Mouse (Mus musculus) CH12.LX (cell line): ENCODE measurements around the gene Srgap1. TPM values are rescaled to one million over a fixed set of nuclear protein-coding genes. Genes with fewer than 3 reads are reported as not detected.

Source experiments
- DNase-seq: peaks from one replicate; pipeline ENCODE4 v3.0.0-alpha.2; 2013; ENCODE audit errors: extremely low read depth
- H3K27ac ChIP-seq: 2 replicates; pipeline ENCODE4 v1.5.1; 2012; ENCODE audit warnings: low read depth, mild to moderate bottlenecking, control low read depth, moderate library complexity; ENCODE audit not compliant: insufficient read depth
- H3K27me3 ChIP-seq: replicated peaks from 2 replicates; pipeline ENCODE3; 2012; ENCODE audit warnings: inconsistent platforms
- H3K36me3 ChIP-seq, 2 experiments: replicated peaks in 1 of 2; 2 replicates each; pipeline versions ENCODE3 to v1.6.1; 2012; ENCODE audit warnings: inconsistent platforms in 1 of 2, low read length in 1 of 2, mild to moderate bottlenecking in 1 of 2, mixed read lengths in 1 of 2, moderate library complexity in 1 of 2; ENCODE audit not compliant: control insufficient read depth in 1 of 2, insufficient read depth in 1 of 2
- H3K4me1 ChIP-seq, 2 experiments: 2 replicates each; pipeline ENCODE4 v1.6.1; 2012; ENCODE audit warnings: inconsistent platforms in 1 of 2, moderate library complexity in 1 of 2; ENCODE audit not compliant: insufficient read depth in 2 of 2, control insufficient read depth in 1 of 2
- H3K4me2 ChIP-seq: 2 replicates; pipeline ENCODE4 v1.6.1; 2012; ENCODE audit warnings: low read depth, mild to moderate bottlenecking, control low read depth; ENCODE audit not compliant: poor library complexity, insufficient read depth, severe bottlenecking
- H3K4me3 ChIP-seq, 3 experiments: fragments of 150-350 bp in 1 of 3; sonication (generic) in 1 of 3; replicated peaks in 1 of 3; 2 replicates each; pipeline versions ENCODE3 to v1.5.1; 2011 to 2012; ENCODE audit warnings: low read depth in 2 of 3, low read length in 2 of 3, mild to moderate bottlenecking in 2 of 3, moderate library complexity in 2 of 3, control low read depth in 1 of 3, improper control_type of control experiment in 1 of 3, inconsistent platforms in 1 of 3, mixed read lengths in 1 of 3; ENCODE audit not compliant: poor library complexity in 1 of 3
- H3K79me2 ChIP-seq: replicated peaks from 2 replicates; pipeline ENCODE4 v1.6.1; 2012; ENCODE audit warnings: mild to moderate bottlenecking, moderate library complexity; ENCODE audit not compliant: control insufficient read depth, poor library complexity, insufficient read depth, severe bottlenecking; ENCODE audit errors: extremely low read depth
- H3K9ac ChIP-seq: 2 replicates; pipeline ENCODE4 v1.6.1; 2012; ENCODE audit warnings: low read depth, mild to moderate bottlenecking, control low read depth, moderate library complexity; ENCODE audit not compliant: insufficient read depth
- H3K9me3 ChIP-seq: replicated peaks from 2 replicates; pipeline ENCODE3; 2012; ENCODE audit warnings: low read length, inconsistent platforms, mixed read lengths
- CTCF ChIP-seq, 2 experiments: IDR thresholded peaks in 1 of 2; conservative IDR thresholded peaks in 1 of 2; 2 replicates each; pipeline ENCODE4 v1.5.1; 2011 to 2012; ENCODE audit warnings: low read depth in 2 of 2, low read length in 2 of 2, improper control_type of control experiment in 1 of 2, inconsistent platforms in 1 of 2, mild to moderate bottlenecking in 1 of 2, moderate library complexity in 1 of 2
- ELF1 ChIP-seq: IDR thresholded peaks from 2 replicates; pipeline ENCODE4 v1.6.1; 2014; ENCODE audit warnings: low read depth, mild to moderate bottlenecking, inconsistent platforms, low read length, improper control_type of control experiment
- GABPA ChIP-seq: IDR thresholded peaks from 2 replicates; pipeline ENCODE4 v1.6.1; 2012; ENCODE audit warnings: low read depth, low read length, improper control_type of control experiment, inconsistent platforms; ENCODE audit not compliant: insufficient replicate concordance
- HCFC1 ChIP-seq: IDR thresholded peaks from 2 replicates; pipeline ENCODE4 v1.6.1; 2012; ENCODE audit warnings: low read depth, mild to moderate bottlenecking, inconsistent platforms, low read length, improper control_type of control experiment
- IRF4 ChIP-seq: IDR thresholded peaks from 2 replicates; pipeline ENCODE4 v1.6.1; 2014; ENCODE audit warnings: low read depth, mild to moderate bottlenecking, inconsistent platforms, low read length, improper control_type of control experiment
- JUN ChIP-seq: IDR thresholded peaks from 2 replicates; pipeline ENCODE4 v1.6.1; 2011; ENCODE audit warnings: low read depth, mild to moderate bottlenecking, low read length, improper control_type of control experiment, moderate library complexity; ENCODE audit not compliant: insufficient read depth
- KAT2A ChIP-seq: IDR thresholded peaks from 2 replicates; pipeline ENCODE4 v1.6.1; 2012; ENCODE audit warnings: low read length, improper control_type of control experiment, inconsistent platforms; ENCODE audit not compliant: insufficient replicate concordance
- MAX ChIP-seq: IDR thresholded peaks from 2 replicates; pipeline ENCODE4 v1.6.1; 2011; ENCODE audit warnings: low read length, improper control_type of control experiment
- MAZ ChIP-seq: IDR thresholded peaks from 2 replicates; pipeline ENCODE4 v1.6.1; 2012; ENCODE audit warnings: low read depth, mild to moderate bottlenecking, inconsistent platforms, low read length, improper control_type of control experiment, moderate library complexity
- MEF2A ChIP-seq: IDR thresholded peaks from 2 replicates; pipeline ENCODE4 v1.6.1; 2014; ENCODE audit warnings: low read depth, mild to moderate bottlenecking, inconsistent platforms, low read length, improper control_type of control experiment, borderline replicate concordance
- NELFE ChIP-seq: IDR thresholded peaks from 2 replicates; pipeline ENCODE4 v1.6.1; 2011; ENCODE audit warnings: low read depth, low read length, improper control_type of control experiment
- NRF1 ChIP-seq: IDR thresholded peaks from 2 replicates; pipeline ENCODE4 v1.6.1; 2014; ENCODE audit warnings: low read depth, mild to moderate bottlenecking, inconsistent platforms, low read length, improper control_type of control experiment, moderate library complexity
- PAX5 ChIP-seq: IDR thresholded peaks from 2 replicates; pipeline ENCODE4 v1.6.1; 2012; ENCODE audit warnings: low read length, inconsistent platforms, mixed read lengths
- POLR2AphosphoS2 ChIP-seq: IDR thresholded peaks from 2 replicates; pipeline ENCODE4 v1.6.1; 2011; ENCODE audit warnings: low read depth, low read length, improper control_type of control experiment
- RCOR1 ChIP-seq: conservative IDR thresholded peaks from 2 replicates; pipeline ENCODE4 v1.6.1; 2012; ENCODE audit warnings: low read depth, mild to moderate bottlenecking, inconsistent platforms, low read length, improper control_type of control experiment
- TCF12 ChIP-seq: IDR thresholded peaks from 2 replicates; pipeline ENCODE4 v1.6.1; 2014; ENCODE audit warnings: low read depth, mild to moderate bottlenecking, inconsistent platforms, low read length, improper control_type of control experiment
- USF1 ChIP-seq: IDR thresholded peaks from 2 replicates; pipeline ENCODE4 v1.6.1; 2014; ENCODE audit warnings: low read depth, mild to moderate bottlenecking, inconsistent platforms, low read length, improper control_type of control experiment
- ZKSCAN1 ChIP-seq: IDR thresholded peaks from 2 replicates; pipeline ENCODE4 v1.6.1; 2012; ENCODE audit warnings: low read depth, inconsistent platforms, low read length, improper control_type of control experiment, borderline replicate concordance
- ZNF384 ChIP-seq: IDR thresholded peaks from 2 replicates; pipeline ENCODE4 v1.6.1; 2012; ENCODE audit warnings: low read depth, low read length, improper control_type of control experiment, inconsistent platforms
- dilution Hi-C: fragments of 300-500 bp; cut with MboI; formaldehyde crosslinking; loops from 2 replicates; pipeline ENCODE4 v1.14.3; 2020; ENCODE audit warnings: low sequenced_read_pairs; ENCODE audit not compliant: extremely low pct_unique_long_range_greater_than_20kb, extremely low pct_ligation_motif_present
- in situ Hi-C: fragments of 300-500 bp; cut with MboI; formaldehyde crosslinking; loops from 3 replicates; pipeline ENCODE4 v1.14.3; 2019; ENCODE audit warnings: low sequenced_read_pairs, low pct_ligation_motif_present, low pct_unique_long_range_greater_than_20kb, mixed read lengths
- polyA plus RNA-seq: library from polyadenylated mRNA; unstranded; fragments of >175 nt; gene quantifications from 2 replicates; pipeline ENCODE4 v1.2.1, GENCODE M21; 2012; ENCODE audit warnings: low read depth; ENCODE audit not compliant: insufficient read length
- total RNA-seq, 2 experiments: library from RNA; depleted of rRNA; stranded (reverse); fragments of 300-350 nt in 1 of 2; fragments of >200 nt in 1 of 2; gene quantifications; 2 replicates each; pipeline ENCODE4 v1.2.3; 2012 to 2014

The Srgap1 gene
- total and polyA plus RNA-seq, 3 experiments = not detected

DNA sequence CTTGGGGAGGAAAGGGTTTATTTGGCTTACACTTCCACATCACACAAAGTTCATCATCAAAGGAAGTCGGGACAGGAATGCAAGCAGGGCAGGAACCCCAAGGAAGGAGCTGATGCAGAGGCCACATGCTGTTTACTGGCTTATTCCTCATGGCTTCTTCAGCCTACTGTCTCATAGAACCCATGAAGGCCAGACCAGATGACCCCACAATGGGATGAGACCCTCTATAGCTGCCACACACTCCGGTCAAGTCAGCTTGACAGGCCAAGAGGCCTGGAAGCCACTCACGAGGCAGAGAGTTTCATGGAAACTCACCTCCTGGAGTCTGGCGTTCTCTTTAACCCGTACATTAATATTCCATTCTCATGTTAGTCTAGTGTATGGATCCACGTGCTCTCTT is 34.8 kb downstream of the Srgap1 start:
- dilution Hi-C loops = no loop called here

GRCm38 (mm10) chr10:122008731-122009391 is 38.3 kb downstream of the Srgap1 start:
- no peaks in the 10 kb centered on the region for H3K36me3 ChIP-seq
- H3K79me2 ChIP-seq = no peaks in the 10 kb centered on the region
- H3K4me3 ChIP-seq = no peak overlapping the region
- TF ChIP-seq ELF1 (no peak), GABPA (no peak), MEF2A (no peak), KAT2A (no peak), ZNF384 (no peak)
- H3K9me3 ChIP-seq = no peaks in the 10 kb centered on the region
- no peak for DNase-seq
- dilution Hi-C loops = no loop called here
- H3K9ac ChIP-seq = no peak overlapping the region
- peaks cover 0 to 8% of the 10 kb centered on the region in 2 experiments; a peak in 1 of 4 replicates for H3K4me1 ChIP-seq
- in situ Hi-C loops = no loop called here
- no peaks in the 10 kb centered on the region for H3K27me3 ChIP-seq
- H3K4me2 ChIP-seq = no peak overlapping the region
- H3K27ac ChIP-seq = no peak overlapping the region

More for the DNA sequence above, 34.8 kb downstream of the Srgap1 start:
- H3K4me1 ChIP-seq = no peaks in the 10 kb centered on the region
- no peaks in the 10 kb centered on the region for H3K9me3 ChIP-seq
- no peaks in the 10 kb centered on the region for H3K27me3 ChIP-seq
- DNase-seq = no peak
- no peak for TF ChIP-seq RCOR1
- no peak for TF ChIP-seq MAX
- TF ChIP-seq NELFE = no peak
- TF ChIP-seq ZKSCAN1 = no peak
- no peak for TF ChIP-seq CTCF (conservative IDR thresholded peaks at IDR 0.05 in 1 of 2, IDR thresholded peaks at IDR 0.05 in 1 of 2; ENCODE audit: low read depth in 2 of 2, low read length in 2 of 2)
- no peak for TF ChIP-seq MAZ
- TF ChIP-seq USF1 = no peak
- TF ChIP-seq ZNF384 = no peak
- no peak for TF ChIP-seq IRF4
- TF ChIP-seq NRF1 = no peak
- TF ChIP-seq TCF12 = no peak
- TF ChIP-seq POLR2AphosphoS2 = no peak
- no peak for TF ChIP-seq KAT2A
- no peak for TF ChIP-seq HCFC1
- TF ChIP-seq PAX5 = no peak
- no peak for TF ChIP-seq MEF2A
- TF ChIP-seq JUN = no peak
- no peak overlapping the region for H3K9ac ChIP-seq
- in situ Hi-C loops = no loop called here
- no peaks in the 10 kb centered on the region for H3K79me2 ChIP-seq
- H3K36me3 ChIP-seq = no peaks in the 10 kb centered on the region
- no peak overlapping the region for H3K4me2 ChIP-seq
- H3K4me3 ChIP-seq = no peak overlapping the region
- no peak overlapping the region for H3K27ac ChIP-seq
